Mouse (Mus musculus) midbrain, postnatal 0 days (tissue): ENCODE data around the gene Acbd4. TPM values are rescaled to one million over a fixed set of nuclear protein-coding genes. Genes with fewer than 3 reads are reported as not detected.

Experiments used
- ATAC-seq: fragments of 200-750 bp; cut with Nextera tagmentation; 2 replicates; pipeline ENCODE4 v1.8.0; 2017; ENCODE audit warnings: moderate number of reproducible peaks, mild to moderate bottlenecking, moderate TSS enrichment, moderate library complexity; ENCODE audit not compliant: low FRiP score
- DNase-seq: peaks from one replicate; pipeline ENCODE4 v3.0.0-alpha.2; 2015; ENCODE audit warnings: low spot score
- H3K27ac ChIP-seq: fragments of 300-500 bp; sonication (generic); 2 replicates; pipeline ENCODE4 v1.5.1; 2014; ENCODE audit warnings: low read depth, mild to moderate bottlenecking, low read length, mixed read lengths
- H3K27me3 ChIP-seq: fragments of 300-500 bp; sonication (generic); 2 replicates; pipeline ENCODE4 v1.6.1; 2014; ENCODE audit warnings: low read length, control low read depth, mixed read lengths; ENCODE audit not compliant: insufficient read depth
- H3K36me3 ChIP-seq: fragments of 300-500 bp; sonication (generic); 2 replicates; pipeline ENCODE4 v1.6.1; 2014; ENCODE audit warnings: low read length, control low read depth, mixed read lengths; ENCODE audit not compliant: insufficient read depth
- H3K4me1 ChIP-seq: fragments of 300-500 bp; sonication (generic); 2 replicates; pipeline ENCODE4 v1.6.1; 2014; ENCODE audit warnings: mild to moderate bottlenecking, control low read depth, antibody characterized with exemption, low read length, mixed read lengths; ENCODE audit not compliant: insufficient read depth
- H3K4me2 ChIP-seq: fragments of 300-500 bp; sonication (generic); 2 replicates; pipeline ENCODE4 v1.6.1; 2014; ENCODE audit warnings: low read depth, mild to moderate bottlenecking, low read length, mixed read lengths; ENCODE audit not compliant: poor library complexity, severe bottlenecking
- H3K4me3 ChIP-seq: fragments of 300-500 bp; sonication (generic); 2 replicates; pipeline ENCODE4 v1.5.1; 2014; ENCODE audit warnings: low read depth, mild to moderate bottlenecking, low read length, moderate library complexity
- H3K9ac ChIP-seq: fragments of 300-500 bp; sonication (generic); replicated peaks from 2 replicates; pipeline ENCODE4 v1.6.1; 2014; ENCODE audit warnings: mild to moderate bottlenecking, low read length, moderate library complexity, mixed read lengths; ENCODE audit not compliant: poor library complexity, severe bottlenecking
- H3K9me3 ChIP-seq: fragments of 300-500 bp; sonication (generic); 2 replicates; pipeline ENCODE4 v1.6.1; 2016; ENCODE audit warnings: low read length, control low read depth
- CTCF ChIP-seq: IDR thresholded peaks from 2 replicates; pipeline ENCODE4 v1.5.1; 2016; ENCODE audit warnings: antibody characterized with exemption, mild to moderate bottlenecking
- WGBS: fragments of 180-500 bp; shearing (Covaris S2); extraction: QIAGEN DNeasy Blood & Tissue Kit; methylation state at CpG from one replicate; pipeline ENCODE4 v1.1.7; 2014; 5-methylcytosine and 5-hydroxymethylcytosine counted together
- polyA plus RNA-seq: library from polyadenylated mRNA; unstranded; fragments of >200 nt; fragmentation: Nextera tagmentation; extraction: Ambion mirVana; gene quantifications from 2 replicates; pipeline ENCODE4 v1.2.1, GENCODE M21; 2015
- total RNA-seq: library from RNA; depleted of rRNA; stranded (reverse); fragments of >200 nt; gene quantifications from 2 replicates; pipeline ENCODE4 v1.2.3, GENCODE M21; 2014

Acbd4 gene
- total and polyA plus RNA-seq, 2 experiments from 2014 or later, result 17.5 to 22.9 TPM

DNA sequence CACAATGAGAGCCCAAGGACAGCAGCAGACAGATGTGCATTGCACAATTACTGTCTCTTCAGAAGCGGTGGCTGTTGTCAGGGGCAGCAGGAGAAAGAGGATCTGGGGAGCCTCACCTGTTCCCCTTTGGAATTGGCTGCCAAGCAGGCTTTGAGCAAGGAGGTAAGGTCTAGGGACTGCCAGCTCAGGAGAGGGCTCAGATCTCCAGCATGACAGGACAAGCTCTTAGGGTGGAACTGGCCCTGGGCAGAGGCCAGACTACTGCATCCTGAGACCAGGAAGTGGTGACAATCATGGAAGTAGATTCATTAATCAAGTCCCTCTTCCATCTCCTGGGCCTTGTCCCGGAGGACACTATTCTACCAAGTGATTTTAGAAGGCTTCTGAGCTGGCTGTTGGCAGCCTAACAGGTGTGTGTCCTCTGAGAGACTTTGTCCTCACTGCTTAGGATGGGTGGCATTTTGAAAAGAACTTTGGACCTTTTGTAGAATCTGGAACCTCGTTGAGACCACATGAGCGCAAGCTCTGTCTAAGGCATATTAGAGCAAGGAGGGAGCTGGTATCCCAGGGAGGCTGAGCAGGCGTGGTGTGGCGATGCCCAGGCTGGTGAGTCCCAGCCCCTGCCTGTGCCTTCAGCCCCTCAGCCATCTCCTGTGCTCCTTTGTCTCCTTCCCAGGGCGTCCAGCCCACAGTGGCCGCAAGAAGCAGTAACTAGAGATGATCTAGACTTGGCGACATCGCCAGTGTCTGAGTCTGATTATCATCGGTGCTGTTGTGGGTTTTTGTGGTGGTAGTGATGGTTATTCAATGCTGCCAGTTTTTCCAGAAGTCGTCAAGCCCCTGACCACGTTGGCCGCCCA is 35.1 kb upstream of the Acbd4 start:
- ATAC-seq (no peak), DNase-seq (no peak)
- no peak overlapping the region for H3K4me2 ChIP-seq
- no peaks in the 10 kb centered on the region for H3K9me3 ChIP-seq
- 96% methylated on average over 14 of the region's 14 CpGs for WGBS
- H3K36me3 ChIP-seq, result peaks cover 59% of the 10 kb centered on the region
- no peaks in the 10 kb centered on the region for H3K4me1 ChIP-seq
- no peaks in the 10 kb centered on the region for H3K27me3 ChIP-seq
- no peak for TF ChIP-seq CTCF
- no peak overlapping the region for H3K4me3 ChIP-seq
- no peak overlapping the region for H3K27ac ChIP-seq
- H3K9ac ChIP-seq, result no peak overlapping the region

- Histone ChIP-seq H3K9ac (no peak overlapping the region), H3K36me3 (peaks cover 59% of the 10 kb centered on the region), H3K9me3 (no peaks in the 10 kb centered on the region), H3K4me1 (no peaks in the 10 kb centered on the region), H3K4me3 (no peak overlapping the region), H3K4me2 (no peak overlapping the region), H3K27me3 (no peaks in the 10 kb centered on the region), H3K27ac (no peak overlapping the region)
- DNase-seq (no peak), ATAC-seq (no peak)
- WGBS, result 89% methylated on average over 6 of the region's 6 CpGs
- TF ChIP-seq CTCF, result no peak
These were observed 34.5 kb upstream of the Acbd4 start for GRCm38 (mm10) chr11:103067051-103067361.

GRCm38 (mm10) chr11:103067457-103068001 is 34.0 kb upstream of the Acbd4 start:
- ATAC-seq (no peak), DNase-seq (no peak)
- Histone ChIP-seq H3K9me3 (no peaks in the 10 kb centered on the region), H3K4me1 (no peaks in the 10 kb centered on the region), H3K9ac (no peak overlapping the region), H3K36me3 (peaks cover 59% of the 10 kb centered on the region), H3K27ac (no peak overlapping the region), H3K4me3 (no peak overlapping the region), H3K27me3 (no peaks in the 10 kb centered on the region), H3K4me2 (no peak overlapping the region)
- no peak for TF ChIP-seq CTCF
- WGBS, result 84% methylated on average over 8 of the region's 8 CpGs

GRCm38 (mm10) chr11:103068272-103068671 is 33.2 kb upstream of the Acbd4 start:
- DNase-seq, result no peak
- no peak overlapping the region for H3K4me2 ChIP-seq
- no peak for ATAC-seq
- no peak overlapping the region for H3K27ac ChIP-seq
- H3K4me1 ChIP-seq, result no peaks in the 10 kb centered on the region
- no peak overlapping the region; the same call in 1 of the 2 replicates for H3K9ac ChIP-seq
- no peaks in the 10 kb centered on the region for H3K9me3 ChIP-seq
- no peak overlapping the region for H3K4me3 ChIP-seq
- no peaks in the 10 kb centered on the region for H3K27me3 ChIP-seq
- TF ChIP-seq CTCF, result no peak
- WGBS, result 92% methylated on average over 4 of the region's 4 CpGs
- H3K36me3 ChIP-seq, result peaks cover 56% of the 10 kb centered on the region

- no peaks in the 10 kb centered on the region for H3K9me3 ChIP-seq
- ATAC-seq (no peak), DNase-seq (no peak)
- H3K4me1 ChIP-seq, result no peaks in the 10 kb centered on the region
- no peaks in the 10 kb centered on the region for H3K27me3 ChIP-seq
- peaks cover 50% of the 10 kb centered on the region for H3K36me3 ChIP-seq
- WGBS, result 93% methylated on average over 11 of the region's 11 CpGs
- H3K9ac ChIP-seq, result no peak overlapping the region
- H3K4me2 ChIP-seq, result no peak overlapping the region
- no peak overlapping the region for H3K27ac ChIP-seq
- TF ChIP-seq CTCF, result no peak
- H3K4me3 ChIP-seq, result no peak overlapping the region
These were observed 32.6 kb upstream of the Acbd4 start for GRCm38 (mm10) chr11:103068884-103069283.

DNA sequence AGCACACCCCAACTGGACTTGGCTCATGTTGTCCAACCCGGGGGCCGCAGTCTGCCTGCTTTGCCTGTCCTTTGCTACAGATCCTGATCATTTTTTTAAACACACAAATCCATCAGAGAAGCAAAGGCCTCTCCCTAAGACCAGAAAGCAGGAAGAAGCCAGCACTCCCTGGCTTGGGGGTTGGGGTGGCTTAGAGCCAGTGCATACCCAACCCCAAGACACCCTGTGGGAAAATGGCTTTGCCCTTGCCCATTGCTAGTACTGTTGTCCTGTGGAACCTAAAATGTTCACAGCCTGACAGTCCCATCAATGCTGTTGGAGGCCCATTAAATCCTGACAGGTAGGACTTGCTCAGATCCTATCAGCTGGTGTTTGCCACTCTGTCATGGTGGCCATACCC is 31.8 kb upstream of the Acbd4 start:
- Histone ChIP-seq H3K27ac (no peak overlapping the region), H3K4me3 (no peak overlapping the region), H3K27me3 (no peaks in the 10 kb centered on the region), H3K4me2 (no peak overlapping the region), H3K4me1 (peaks cover 4% of the 10 kb centered on the region; the same call in 1 of the 2 replicates), H3K9ac (no peak overlapping the region), H3K9me3 (no peaks in the 10 kb centered on the region), H3K36me3 (peaks cover 42% of the 10 kb centered on the region)
- no peak for TF ChIP-seq CTCF
- ATAC-seq (no peak), DNase-seq (no peak)
- WGBS, result 96% methylated on average over 2 of the region's 2 CpGs
